Mouse (Mus musculus) c-Kit-positive CD71-positive TER-119-positive erythroid progenitor cells, embryonic 14.5 days (primary cell): Measurements from ENCODE around the gene Ell3.

Experiments
- DNase-seq: peaks from one replicate; pipeline ENCODE4 v3.0.0-alpha.2; 2013; ENCODE audit warnings: low spot score

Ell3 gene

GRCm38 (mm10) chr2:121448136-121448535, 4.1 kb upstream of the Ell3 start:
- DNase-seq, result peak; percentile 37

- no peak for DNase-seq
Observed at GRCm38 (mm10) chr2:121447006-121447405, 2.9 kb upstream of the Ell3 start.

GRCm38 (mm10) chr2:121446506-121446905, 2.4 kb upstream of the Ell3 start:
- DNase-seq, result no peak

- DNase-seq, result no peak
Observed at GRCm38 (mm10) chr2:121445117-121445516, 1.0 kb upstream of the Ell3 start.

- no peak for DNase-seq
Observed at GRCm38 (mm10) chr2:121443068-121443349, 1.1 kb downstream of the Ell3 start.

- peak; percentile 73 for DNase-seq
Observed at GRCm38 (mm10) chr2:121442259-121443067, 1.6 kb downstream of the Ell3 start.

- DNase-seq, result no peak
Observed at GRCm38 (mm10) chr2:121441800-121442199, 2.3 kb downstream of the Ell3 start.

GRCm38 (mm10) chr2:121440834-121441605, 3.1 kb downstream of the Ell3 start:
- DNase-seq, result no peak

GRCm38 (mm10) chr2:121439746-121440145, 4.3 kb downstream of the Ell3 start:
- no peak for DNase-seq

- no peak for DNase-seq
Observed at GRCm38 (mm10) chr2:121434854-121435253, 9.2 kb downstream of the Ell3 start.

GRCm38 (mm10) chr2:121425890-121426289, 18.2 kb downstream of the Ell3 start:
- DNase-seq, result no peak

GRCm38 (mm10) chr2:121423166-121423565, 20.9 kb downstream of the Ell3 start:
- DNase-seq, result no peak

- DNase-seq, result no peak
Observed at GRCm38 (mm10) chr2:121418476-121418875, 25.6 kb downstream of the Ell3 start.

GRCm38 (mm10) chr2:121416356-121416755, 27.7 kb downstream of the Ell3 start:
- DNase-seq, result no peak

- DNase-seq, result no peak
Observed at GRCm38 (mm10) chr2:121415591-121415990, 28.5 kb downstream of the Ell3 start.

- no peak for DNase-seq
Observed at GRCm38 (mm10) chr2:121415103-121415502, 29.0 kb downstream of the Ell3 start.

GRCm38 (mm10) chr2:121414139-121414685, 29.9 kb downstream of the Ell3 start:
- DNase-seq, result peak; percentile 62

GRCm38 (mm10) chr2:121413387-121414042, 30.6 kb downstream of the Ell3 start, which contains the start of the genes Pdia3 and Catsper2:
Gene Pdia3, plus strand, starts transcription at chr2:121413775.
Gene Catsper2, minus strand, starts transcription at chr2:121413792.
- peak; percentile 89 for DNase-seq

GRCm38 (mm10) chr2:121412843-121413386, 31.2 kb downstream of the Ell3 start:
- peak; percentile 62 for DNase-seq

- peak; percentile 73 for DNase-seq
Observed at GRCm38 (mm10) chr2:121408160-121408559, 35.9 kb downstream of the Ell3 start.

GRCm38 (mm10) chr2:121403296-121403695, 40.8 kb downstream of the Ell3 start:
- no peak for DNase-seq

GRCm38 (mm10) chr2:121396624-121397023, 47.5 kb downstream of the Ell3 start:
- peak; percentile 75 for DNase-seq
